Mouse (Mus musculus) C3H10T1/2 (cell line): ENCODE results near the gene Sigmar1. TPM values are rescaled to one million over a fixed set of nuclear protein-coding genes. Genes with fewer than 3 reads are reported as not detected.

Experiments used
- polyA plus RNA-seq, 2 experiments: library from polyadenylated mRNA; unstranded; fragments of >200 nt; fragmentation: generic; extraction: Trizol; gene quantifications; one replicate each; pipeline ENCODE4 v1.2.1; 2012; ENCODE audit warnings: missing spikeins in 2 of 2

Gene Sigmar1
- 100 to 1,000 TPM in 1 of 2 experiments, 10 to 100 TPM in 1; 77.0 to 110 TPM for polyA plus RNA-seq

DNA sequence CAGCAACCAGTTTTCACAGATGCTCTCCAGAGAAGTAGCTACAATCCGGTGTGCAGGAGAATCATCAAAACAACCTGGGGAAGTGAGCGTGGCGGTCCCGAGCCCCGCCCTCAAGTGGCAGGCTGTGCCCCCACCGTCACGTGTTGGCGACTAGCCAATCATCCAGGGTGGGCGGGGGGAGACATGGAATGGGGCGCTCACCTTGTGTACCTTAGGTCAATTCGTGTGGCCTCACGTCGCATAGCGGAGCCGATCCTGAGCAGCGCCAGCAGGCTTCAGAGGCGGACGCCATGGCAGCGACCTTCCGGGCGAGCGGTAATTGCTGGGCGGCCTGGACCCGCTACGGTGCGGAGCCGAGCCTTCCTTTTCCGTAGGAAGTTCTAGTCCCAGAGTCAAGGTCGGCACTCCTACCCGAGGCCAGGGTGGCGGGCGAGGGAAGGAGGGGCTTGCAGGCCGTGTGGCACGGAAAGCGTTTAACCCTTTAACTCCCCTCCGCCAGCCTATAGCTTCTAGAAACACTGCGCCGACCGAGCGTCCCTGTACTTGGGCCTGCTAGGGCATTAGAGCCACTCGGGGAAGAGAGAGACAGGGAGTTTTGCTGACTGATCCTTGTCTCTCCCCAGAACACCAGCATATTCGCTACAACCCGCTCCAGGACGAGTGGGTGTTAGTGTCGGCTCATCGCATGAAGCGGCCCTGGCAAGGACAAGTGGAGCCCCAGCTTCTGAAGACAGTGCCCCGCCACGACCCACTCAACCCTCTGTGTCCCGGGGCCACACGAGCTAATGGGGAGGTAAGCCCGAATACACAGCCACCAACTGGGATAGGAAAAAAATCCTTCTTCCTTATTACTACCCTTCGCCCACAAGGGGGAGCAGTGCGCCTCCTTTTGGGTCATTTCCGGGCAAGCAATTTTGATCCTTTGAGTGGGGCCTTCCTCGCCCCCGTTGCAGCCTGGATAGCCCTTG lies at the start of gene Sigmar1:
TSS of gene Sigmar1 (minus strand) at position 820 of the 968 bp plus-strand sequence.

DNA sequence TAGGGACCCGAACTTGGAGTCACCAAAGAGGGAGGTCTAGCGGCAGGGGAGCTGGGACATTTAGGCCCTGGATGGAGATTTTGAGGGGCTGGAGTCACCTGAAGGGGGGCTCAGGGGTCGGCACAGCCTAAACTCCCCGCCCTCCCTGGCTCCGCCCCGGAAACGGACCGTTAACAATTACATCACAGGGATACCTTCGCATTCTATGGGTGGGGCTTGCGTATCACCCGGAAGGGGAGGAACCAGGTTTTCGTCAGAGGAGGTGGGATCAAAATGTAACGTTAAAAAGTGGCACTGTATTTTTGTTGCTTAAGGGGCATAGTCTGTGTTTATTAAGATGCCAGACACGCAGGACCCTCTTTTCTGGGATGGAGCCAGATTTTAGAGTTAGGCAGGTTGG lies 18.0 kb upstream of the Sigmar1 start, which contains the start of gene Ccl27a:
TSS of gene Ccl27a (minus strand) at position 246 of the 400 bp plus-strand sequence.

DNA sequence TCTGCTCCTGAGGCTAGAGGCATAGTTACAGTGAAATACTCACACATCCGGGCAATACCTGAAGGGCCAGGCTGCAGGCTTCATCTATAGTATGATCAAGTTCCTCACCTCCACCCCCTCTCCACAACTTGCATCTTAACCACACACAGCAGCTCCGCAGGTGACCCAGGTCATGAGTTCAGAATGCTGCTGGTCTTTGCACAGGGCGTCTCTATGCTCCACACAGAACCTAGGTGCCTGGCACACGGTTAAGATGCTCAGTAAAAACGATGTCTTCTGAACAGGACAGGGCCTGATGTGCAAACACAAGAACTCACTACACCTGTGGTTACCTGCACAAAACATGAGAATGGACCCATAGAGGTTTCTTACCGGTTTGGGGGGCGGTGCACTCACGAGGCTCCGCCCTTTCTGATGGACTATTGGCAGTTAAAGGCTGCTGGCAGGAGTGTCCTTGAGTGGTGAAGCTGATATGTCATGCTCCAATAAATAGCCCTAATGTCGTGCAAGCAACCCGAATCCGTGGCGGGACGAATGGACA lies 1.1 kb downstream of the Sigmar1 start, which contains the start of gene Galt:
TSS of gene Galt (plus strand) at position 432 of the 541 bp plus-strand sequence.

DNA sequence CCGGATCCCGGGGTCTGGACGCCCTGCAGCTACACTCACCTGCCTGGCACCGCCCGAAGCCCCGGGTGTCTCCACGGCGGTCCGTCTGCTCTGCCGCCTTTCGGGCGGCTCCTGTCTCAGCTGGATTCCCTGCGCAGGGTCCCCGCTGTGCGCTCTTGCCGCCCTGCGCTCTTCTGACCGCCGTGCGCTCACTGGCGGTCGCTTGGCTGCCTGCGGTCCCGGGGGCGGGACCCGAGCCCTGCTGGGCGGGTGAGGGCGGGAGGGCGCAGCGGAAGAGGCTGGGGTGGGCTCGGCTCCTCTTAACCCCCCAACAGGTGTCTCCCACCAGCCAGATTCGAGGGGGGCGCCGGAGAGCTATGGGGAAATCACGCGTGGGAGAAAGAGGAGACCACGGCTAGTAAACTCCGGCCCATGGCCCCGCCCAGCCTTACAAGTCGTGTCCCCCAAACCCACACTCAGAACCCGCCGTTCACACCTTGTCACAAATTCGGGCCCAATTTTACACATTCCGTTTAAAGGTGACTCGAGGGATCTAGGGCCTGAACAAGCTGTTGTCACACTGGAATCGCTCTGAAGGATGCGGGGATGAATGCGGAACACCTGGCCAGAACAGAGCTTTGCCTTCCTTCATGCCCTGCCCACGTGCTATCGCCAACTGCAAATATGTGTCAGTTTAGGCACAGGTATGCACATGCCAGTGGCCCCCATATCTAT lies 24.7 kb downstream of the Sigmar1 start, which contains the start of gene Arid3c:
TSS of gene Arid3c (minus strand) at position 91 of the 714 bp plus-strand sequence.

DNA sequence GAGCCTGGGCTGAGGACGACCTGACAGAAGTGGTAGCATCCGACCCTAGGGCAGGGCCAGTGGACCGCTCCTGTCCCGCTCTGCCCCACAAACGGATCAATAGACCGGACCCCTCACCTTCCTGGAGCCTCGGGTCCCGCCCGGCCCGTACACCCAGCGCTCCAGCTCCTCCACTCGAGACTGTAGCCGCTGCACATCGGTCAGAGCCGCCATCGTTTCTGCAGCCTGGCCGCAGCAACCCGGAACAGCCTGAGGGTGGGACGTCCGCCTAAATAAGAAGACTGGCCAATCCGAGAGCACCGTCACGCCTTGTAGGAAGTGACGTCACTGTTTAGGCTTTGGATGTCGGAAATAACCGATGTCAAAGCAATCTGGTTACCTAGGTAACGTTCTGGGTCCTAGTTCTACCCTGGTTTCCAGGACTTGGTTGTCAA lies 33.0 kb downstream of the Sigmar1 start, which contains the start of gene Dctn3:
TSS of gene Dctn3 (minus strand) at position 253 of the 434 bp plus-strand sequence.

DNA sequence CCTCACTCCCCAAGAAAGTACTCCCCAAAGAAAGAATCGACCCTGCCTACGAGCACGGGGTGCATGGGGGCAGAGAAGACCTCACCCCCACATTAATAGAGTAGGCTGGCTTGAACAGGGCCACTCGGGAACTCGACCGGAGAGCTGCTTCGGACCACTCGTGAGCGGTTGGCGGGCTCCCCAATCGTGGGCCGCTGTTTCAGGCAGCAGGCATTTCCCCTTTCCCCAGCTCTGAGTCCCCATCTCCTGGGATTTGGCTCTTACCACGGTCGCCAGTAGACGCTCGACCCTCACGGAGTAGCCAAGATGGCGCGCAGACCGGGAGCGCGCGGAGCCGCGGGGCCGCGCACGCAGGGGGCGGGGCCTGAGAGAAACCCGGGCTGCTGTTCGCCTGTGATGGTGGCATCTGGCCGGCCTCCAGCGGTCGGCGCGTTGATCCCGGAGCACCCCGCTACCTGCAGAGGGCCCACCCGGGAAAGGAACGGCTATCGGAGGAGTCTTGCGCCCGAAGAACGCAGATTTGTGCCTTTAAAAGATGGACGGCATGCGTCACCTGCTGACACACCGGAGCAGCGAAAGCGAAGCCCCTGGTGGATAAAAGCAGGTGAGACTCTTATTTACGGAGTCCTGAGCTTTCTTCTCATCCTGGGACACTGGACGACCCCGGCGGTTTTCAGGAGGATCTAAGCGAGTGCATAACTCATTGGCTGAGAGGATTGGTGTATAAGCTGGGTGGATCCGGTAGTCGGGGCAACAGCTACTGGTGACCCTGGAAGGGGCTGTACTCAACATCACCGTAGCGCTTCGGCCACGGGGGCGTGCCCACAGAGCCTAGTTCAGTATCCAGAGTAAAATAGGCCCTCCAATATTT lies 42.5 kb downstream of the Sigmar1 start, which contains the start of gene Rpp25l:
TSS of gene Rpp25l (minus strand) at position 338 of the 871 bp plus-strand sequence.

DNA sequence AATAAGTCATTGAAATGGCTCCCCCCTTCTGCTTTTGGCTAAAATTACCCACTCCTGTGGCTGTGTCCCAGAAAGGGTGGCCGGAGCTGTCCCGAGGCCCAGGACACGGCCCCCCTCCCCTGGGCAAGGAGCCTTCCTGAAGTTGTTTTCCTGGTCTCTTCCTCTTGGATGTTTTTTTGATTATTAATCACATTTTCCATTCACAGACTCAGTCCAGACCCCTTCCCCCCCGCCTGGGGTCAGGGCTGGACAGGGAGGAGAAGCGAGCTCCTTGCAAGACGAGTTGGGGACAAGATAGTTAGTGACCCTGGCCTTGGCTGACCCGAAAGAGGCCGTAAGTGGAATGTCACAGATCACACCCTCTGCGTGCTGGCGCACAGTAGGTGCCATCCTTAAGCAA lies 56.2 kb downstream of the Sigmar1 start, which contains the start of gene Il11ra1:
TSS of gene Il11ra1 (plus strand) at position 207 of the 400 bp plus-strand sequence.

DNA sequence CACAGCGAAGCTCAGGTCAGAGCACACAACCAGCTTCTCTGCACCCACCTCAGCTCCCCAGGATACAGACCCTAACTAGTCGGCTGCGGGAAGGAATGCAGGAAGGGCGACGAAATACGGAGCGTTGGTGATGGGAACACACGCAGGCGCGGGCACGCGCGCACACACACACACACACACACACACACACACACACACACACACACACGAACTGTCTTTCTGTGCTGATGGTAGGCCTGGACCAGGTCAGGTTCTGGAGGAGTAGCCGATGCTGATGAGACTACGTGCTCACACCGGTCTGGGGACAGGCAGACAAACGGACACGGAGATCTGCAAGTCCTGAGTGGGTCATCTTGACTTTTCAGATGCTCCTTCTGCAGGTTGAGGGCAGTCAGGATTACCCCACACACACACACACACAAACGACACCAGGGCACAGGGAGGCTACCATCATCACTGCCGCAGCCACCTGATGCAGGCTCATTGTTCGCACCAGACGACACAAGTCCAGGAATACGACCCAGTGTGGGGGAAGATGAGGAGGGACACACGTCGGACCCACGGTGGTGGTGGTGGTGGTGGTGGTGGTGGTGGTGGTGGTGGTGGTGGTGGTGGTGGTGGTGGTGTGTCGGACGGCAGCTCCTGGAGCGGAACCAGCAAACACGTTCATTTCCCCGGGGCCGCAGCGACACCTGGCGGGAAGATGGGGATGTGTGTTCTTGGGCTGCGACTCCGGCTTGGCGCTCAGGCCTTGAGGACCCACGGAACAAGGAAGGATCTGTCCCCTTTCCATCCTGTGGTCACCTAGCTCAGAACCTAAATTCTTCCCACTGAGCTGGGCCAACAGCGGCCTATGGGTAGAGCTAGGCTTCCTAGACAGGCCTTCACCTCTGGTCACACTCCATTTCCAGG lies 58.8 kb downstream of the Sigmar1 start, which contains the start of gene Cntfr:
TSS of gene Cntfr (minus strand) at position 160 of the 912 bp plus-strand sequence.

Other genes starting within 250 kb of the Sigmar1 start
- under 1 TPM; 0.32 to 0.42 TPM for gene 1110017D15Rik, start 238.8 kb downstream of the Sigmar1 start, polyA plus RNA-seq
- 1 to 10 TPM; 2.1 to 8.5 TPM for gene Fam219a, start 186.6 kb downstream of the Sigmar1 start, polyA plus RNA-seq
- not detected for gene Dnaic1, start 186.4 kb downstream of the Sigmar1 start, polyA plus RNA-seq
- under 1 TPM; 0.49 to 0.90 TPM for gene Enho, start 115.8 kb downstream of the Sigmar1 start, polyA plus RNA-seq
- under 1 TPM in 1 of 2 experiments, not detected in 1; 0.05 TPM for gene Cntfr, start 59.1 kb downstream of the Sigmar1 start, polyA plus RNA-seq
- 100 to 1,000 TPM in 1 of 2 experiments, 10 to 100 TPM in 1; 68.7 to 317 TPM for gene Il11ra1, start 56.2 kb downstream of the Sigmar1 start, polyA plus RNA-seq
- gene Rpp25l, start 42.6 kb downstream of the Sigmar1 start, polyA plus RNA-seq = 10 to 100 TPM; 90.6 to 99.4 TPM
- gene Dctn3, start 33.0 kb downstream of the Sigmar1 start, polyA plus RNA-seq = 100 to 1,000 TPM; 122 to 198 TPM
- gene Arid3c, start 25.0 kb downstream of the Sigmar1 start, polyA plus RNA-seq = not detected
- gene Galt, start 929 bp downstream of the Sigmar1 start, polyA plus RNA-seq = 10 to 100 TPM; 20.2 to 55.7 TPM
- gene Ccl27a, start 18.1 kb upstream of the Sigmar1 start, polyA plus RNA-seq = under 1 TPM in 1 of 2 experiments, not detected in 1; 0.30 TPM
- not detected for gene Gm21541, start 147.5 kb upstream of the Sigmar1 start, polyA plus RNA-seq
- not detected for gene Gm20878, start 185.4 kb upstream of the Sigmar1 start, polyA plus RNA-seq
- not detected for gene Fam205a4, start 209.9 kb upstream of the Sigmar1 start, polyA plus RNA-seq